Mouse (Mus musculus) CH12.LX (cell line): ENCODE results near the gene Acyp1. TPM values are rescaled to one million over a fixed set of nuclear protein-coding genes. Genes with fewer than 3 reads are reported as not detected.
A peak's percentile ranks its signal among the peaks of the same experiment; 100 is the strongest.

Experiments used
- DNase-seq: peaks from one replicate; pipeline ENCODE4 v3.0.0-alpha.2; 2013; ENCODE audit errors: extremely low read depth
- H3K27ac ChIP-seq: 2 replicates; pipeline ENCODE4 v1.5.1; 2012; ENCODE audit warnings: low read depth, mild to moderate bottlenecking, control low read depth, moderate library complexity; ENCODE audit not compliant: insufficient read depth
- H3K27me3 ChIP-seq: replicated peaks from 2 replicates; pipeline ENCODE3; 2012; ENCODE audit warnings: inconsistent platforms
- H3K36me3 ChIP-seq, 2 experiments: replicated peaks in 1 of 2; 2 replicates each; pipeline versions ENCODE3 to v1.6.1; 2012; ENCODE audit warnings: inconsistent platforms in 1 of 2, low read length in 1 of 2, mild to moderate bottlenecking in 1 of 2, mixed read lengths in 1 of 2, moderate library complexity in 1 of 2; ENCODE audit not compliant: control insufficient read depth in 1 of 2, insufficient read depth in 1 of 2
- H3K4me1 ChIP-seq, 2 experiments: 2 replicates each; pipeline ENCODE4 v1.6.1; 2012; ENCODE audit warnings: inconsistent platforms in 1 of 2, moderate library complexity in 1 of 2; ENCODE audit not compliant: insufficient read depth in 2 of 2, control insufficient read depth in 1 of 2
- H3K4me2 ChIP-seq: 2 replicates; pipeline ENCODE4 v1.6.1; 2012; ENCODE audit warnings: low read depth, mild to moderate bottlenecking, control low read depth; ENCODE audit not compliant: poor library complexity, insufficient read depth, severe bottlenecking
- H3K4me3 ChIP-seq, 3 experiments: fragments of 150-350 bp in 1 of 3; sonication (generic) in 1 of 3; replicated peaks in 1 of 3; 2 replicates each; pipeline versions ENCODE3 to v1.5.1; 2011 to 2012; ENCODE audit warnings: low read depth in 2 of 3, low read length in 2 of 3, mild to moderate bottlenecking in 2 of 3, moderate library complexity in 2 of 3, control low read depth in 1 of 3, improper control_type of control experiment in 1 of 3, inconsistent platforms in 1 of 3, mixed read lengths in 1 of 3; ENCODE audit not compliant: poor library complexity in 1 of 3
- H3K79me2 ChIP-seq: replicated peaks from 2 replicates; pipeline ENCODE4 v1.6.1; 2012; ENCODE audit warnings: mild to moderate bottlenecking, moderate library complexity; ENCODE audit not compliant: control insufficient read depth, poor library complexity, insufficient read depth, severe bottlenecking; ENCODE audit errors: extremely low read depth
- H3K9ac ChIP-seq: 2 replicates; pipeline ENCODE4 v1.6.1; 2012; ENCODE audit warnings: low read depth, mild to moderate bottlenecking, control low read depth, moderate library complexity; ENCODE audit not compliant: insufficient read depth
- H3K9me3 ChIP-seq: replicated peaks from 2 replicates; pipeline ENCODE3; 2012; ENCODE audit warnings: low read length, inconsistent platforms, mixed read lengths
- BHLHE40 ChIP-seq: IDR thresholded peaks from 2 replicates; pipeline ENCODE4 v1.6.1; 2011; ENCODE audit warnings: mild to moderate bottlenecking, low read depth, low read length, improper control_type of control experiment
- CHD1 ChIP-seq: IDR thresholded peaks from 2 replicates; pipeline ENCODE4 v1.6.1; 2012; ENCODE audit warnings: low read depth, low read length, improper control_type of control experiment, inconsistent platforms
- CTCF ChIP-seq, 2 experiments: IDR thresholded peaks in 1 of 2; conservative IDR thresholded peaks in 1 of 2; 2 replicates each; pipeline ENCODE4 v1.5.1; 2011 to 2012; ENCODE audit warnings: low read depth in 2 of 2, low read length in 2 of 2, improper control_type of control experiment in 1 of 2, inconsistent platforms in 1 of 2, mild to moderate bottlenecking in 1 of 2, moderate library complexity in 1 of 2
- E2F4 ChIP-seq: IDR thresholded peaks from 2 replicates; pipeline ENCODE4 v1.6.1; 2011; ENCODE audit warnings: low read depth, low read length, improper control_type of control experiment; ENCODE audit not compliant: insufficient replicate concordance
- ELF1 ChIP-seq: IDR thresholded peaks from 2 replicates; pipeline ENCODE4 v1.6.1; 2014; ENCODE audit warnings: low read depth, mild to moderate bottlenecking, inconsistent platforms, low read length, improper control_type of control experiment
- EP300 ChIP-seq: IDR thresholded peaks from 2 replicates; pipeline ENCODE4 v1.6.1; 2011; ENCODE audit warnings: low read length, improper control_type of control experiment
- ETS1 ChIP-seq: conservative IDR thresholded peaks from 2 replicates; pipeline ENCODE4 v1.6.1; 2012; ENCODE audit warnings: low read depth, mild to moderate bottlenecking, inconsistent platforms, low read length, improper control_type of control experiment, moderate library complexity
- IRF4 ChIP-seq: IDR thresholded peaks from 2 replicates; pipeline ENCODE4 v1.6.1; 2014; ENCODE audit warnings: low read depth, mild to moderate bottlenecking, inconsistent platforms, low read length, improper control_type of control experiment
- JUN ChIP-seq: IDR thresholded peaks from 2 replicates; pipeline ENCODE4 v1.6.1; 2011; ENCODE audit warnings: low read depth, mild to moderate bottlenecking, low read length, improper control_type of control experiment, moderate library complexity; ENCODE audit not compliant: insufficient read depth
- JUND ChIP-seq: conservative IDR thresholded peaks from 2 replicates; pipeline ENCODE4 v1.6.1; 2011; ENCODE audit warnings: low read depth, low read length, improper control_type of control experiment
- KAT2A ChIP-seq: IDR thresholded peaks from 2 replicates; pipeline ENCODE4 v1.6.1; 2012; ENCODE audit warnings: low read length, improper control_type of control experiment, inconsistent platforms; ENCODE audit not compliant: insufficient replicate concordance
- MAFK ChIP-seq: IDR thresholded peaks from 2 replicates; pipeline ENCODE4 v1.6.1; 2011; ENCODE audit warnings: low read length, improper control_type of control experiment; ENCODE audit not compliant: insufficient replicate concordance
- MAZ ChIP-seq: IDR thresholded peaks from 2 replicates; pipeline ENCODE4 v1.6.1; 2012; ENCODE audit warnings: low read depth, mild to moderate bottlenecking, inconsistent platforms, low read length, improper control_type of control experiment, moderate library complexity
- MEF2A ChIP-seq: IDR thresholded peaks from 2 replicates; pipeline ENCODE4 v1.6.1; 2014; ENCODE audit warnings: low read depth, mild to moderate bottlenecking, inconsistent platforms, low read length, improper control_type of control experiment, borderline replicate concordance
- MXI1 ChIP-seq: IDR thresholded peaks from 2 replicates; pipeline ENCODE4 v1.6.1; 2011; ENCODE audit warnings: mild to moderate bottlenecking, low read depth, low read length, improper control_type of control experiment
- MYC ChIP-seq: IDR thresholded peaks from 2 replicates; pipeline ENCODE4 v1.6.1; 2011; ENCODE audit warnings: low read depth, mild to moderate bottlenecking, improper control_type of control experiment, low read length
- NELFE ChIP-seq: IDR thresholded peaks from 2 replicates; pipeline ENCODE4 v1.6.1; 2011; ENCODE audit warnings: low read depth, low read length, improper control_type of control experiment
- NRF1 ChIP-seq: IDR thresholded peaks from 2 replicates; pipeline ENCODE4 v1.6.1; 2014; ENCODE audit warnings: low read depth, mild to moderate bottlenecking, inconsistent platforms, low read length, improper control_type of control experiment, moderate library complexity
- PAX5 ChIP-seq: IDR thresholded peaks from 2 replicates; pipeline ENCODE4 v1.6.1; 2012; ENCODE audit warnings: low read length, inconsistent platforms, mixed read lengths
- POLR2AphosphoS2 ChIP-seq: IDR thresholded peaks from 2 replicates; pipeline ENCODE4 v1.6.1; 2011; ENCODE audit warnings: low read depth, low read length, improper control_type of control experiment
- RAD21 ChIP-seq: IDR thresholded peaks from 2 replicates; pipeline ENCODE4 v1.6.1; 2011; ENCODE audit warnings: low read depth, mild to moderate bottlenecking, low read length, improper control_type of control experiment, moderate library complexity
- RCOR1 ChIP-seq: conservative IDR thresholded peaks from 2 replicates; pipeline ENCODE4 v1.6.1; 2012; ENCODE audit warnings: low read depth, mild to moderate bottlenecking, inconsistent platforms, low read length, improper control_type of control experiment
- SIN3A ChIP-seq: IDR thresholded peaks from 2 replicates; pipeline ENCODE4 v1.6.1; 2012; ENCODE audit warnings: low read length, improper control_type of control experiment, inconsistent platforms
- SMC3 ChIP-seq: IDR thresholded peaks from 2 replicates; pipeline ENCODE4 v1.6.1; 2011; ENCODE audit warnings: low read depth, low read length, improper control_type of control experiment
- TBP ChIP-seq: conservative IDR thresholded peaks from 2 replicates; pipeline ENCODE4 v1.6.1; 2011; ENCODE audit warnings: low read depth, low read length, improper control_type of control experiment
- TCF12 ChIP-seq: IDR thresholded peaks from 2 replicates; pipeline ENCODE4 v1.6.1; 2014; ENCODE audit warnings: low read depth, mild to moderate bottlenecking, inconsistent platforms, low read length, improper control_type of control experiment
- UBTF ChIP-seq: IDR thresholded peaks from 2 replicates; pipeline ENCODE4 v1.6.1; 2012; ENCODE audit warnings: low read depth, mild to moderate bottlenecking, inconsistent platforms, low read length, improper control_type of control experiment, moderate library complexity
- USF1 ChIP-seq: IDR thresholded peaks from 2 replicates; pipeline ENCODE4 v1.6.1; 2014; ENCODE audit warnings: low read depth, mild to moderate bottlenecking, inconsistent platforms, low read length, improper control_type of control experiment
- USF2 ChIP-seq: conservative IDR thresholded peaks from 2 replicates; pipeline ENCODE4 v1.6.1; 2011; ENCODE audit warnings: low read depth, low read length, improper control_type of control experiment
- ZC3H11A ChIP-seq: IDR thresholded peaks from 2 replicates; pipeline ENCODE4 v1.6.1; 2012; ENCODE audit warnings: low read depth, mild to moderate bottlenecking, inconsistent platforms, low read length, improper control_type of control experiment
- ZMIZ1 ChIP-seq: IDR thresholded peaks from 2 replicates; pipeline ENCODE4 v1.6.1; 2012; ENCODE audit warnings: low read depth, mild to moderate bottlenecking, inconsistent platforms, low read length, improper control_type of control experiment
- dilution Hi-C: fragments of 300-500 bp; cut with MboI; formaldehyde crosslinking; loops from 2 replicates; pipeline ENCODE4 v1.14.3; 2020; ENCODE audit warnings: low sequenced_read_pairs; ENCODE audit not compliant: extremely low pct_unique_long_range_greater_than_20kb, extremely low pct_ligation_motif_present
- in situ Hi-C: fragments of 300-500 bp; cut with MboI; formaldehyde crosslinking; loops from 3 replicates; pipeline ENCODE4 v1.14.3; 2019; ENCODE audit warnings: low sequenced_read_pairs, low pct_ligation_motif_present, low pct_unique_long_range_greater_than_20kb, mixed read lengths
- polyA plus RNA-seq: library from polyadenylated mRNA; unstranded; fragments of >175 nt; gene quantifications from 2 replicates; pipeline ENCODE4 v1.2.1, GENCODE M21; 2012; ENCODE audit warnings: low read depth; ENCODE audit not compliant: insufficient read length
- total RNA-seq, 2 experiments: library from RNA; depleted of rRNA; stranded (reverse); fragments of 300-350 nt in 1 of 2; fragments of >200 nt in 1 of 2; gene quantifications; 2 replicates each; pipeline ENCODE4 v1.2.3; 2012 to 2014

Acyp1 gene
- total and polyA plus RNA-seq, 3 experiments = 15.3 to 37.2 (median 27.5) TPM

GRCm38 (mm10) chr12:85305247-85305892, 17.1 kb upstream of the Acyp1 start:
- in situ Hi-C loops = no loop called here
- peak overlapping the region in 1 of 3 experiments; percentile 11 for H3K4me3 ChIP-seq
- dilution Hi-C loops = no loop called here
- H3K4me1 ChIP-seq = peaks cover 11 to 25% of the 10 kb centered on the region in 2 experiments
- H3K36me3 ChIP-seq = peaks cover 77 to 97% of the 10 kb centered on the region in 2 experiments
- no peaks in the 10 kb centered on the region for H3K79me2 ChIP-seq
- H3K9ac ChIP-seq = no peak overlapping the region
- DNase-seq = peak; percentile 85
- TF ChIP-seq MAZ (no peak), ZC3H11A (peak; percentile 70), NELFE (no peak), CTCF (conservative IDR thresholded peaks at IDR 0.05 in 1 of 2, IDR thresholded peaks at IDR 0.05 in 1 of 2; ENCODE audit: low read depth in 2 of 2, low read length in 2 of 2) (peak; percentile 95 to 96), MYC (peak; percentile 21; the same call in 1 of the 2 replicates), NRF1 (no peak), KAT2A (no peak), EP300 (no peak), USF1 (no peak), JUN (no peak), USF2 (no peak), ZMIZ1 (peak; percentile 16; the same call in 1 of the 2 replicates), BHLHE40 (peak; percentile 29; the same call in 1 of the 2 replicates), ELF1 (no peak), JUND (0 out of 2 replicates have a peak, but pooled peaks have one; percentile 9), SIN3A (peak; percentile 46; the same call in 1 of the 2 replicates), CHD1 (no peak), RCOR1 (no peak), ETS1 (0 out of 2 replicates have a peak, but pooled peaks have one; percentile 12), POLR2AphosphoS2 (no peak), SMC3 (peak; percentile 95), TBP (no peak), MEF2A (peak; percentile 54), MXI1 (no peak), TCF12 (no peak), RAD21 (peak; percentile 97), MAFK (no peak), PAX5 (no peak), UBTF (no peak), E2F4 (no peak), IRF4 (peak; percentile 65; the same call in 1 of the 2 replicates)
- no peaks in the 10 kb centered on the region for H3K9me3 ChIP-seq
- H3K27ac ChIP-seq = 0 out of 2 replicates have a peak overlapping the region, but pooled peaks have one; percentile 4
- no peaks in the 10 kb centered on the region for H3K27me3 ChIP-seq
- H3K4me2 ChIP-seq = peak overlapping the region; percentile 9; the same call in 1 of the 2 replicates
